Mouse (Mus musculus): Measurements from ENCODE around the gene Mybpc1. TPM values are rescaled to one million over a fixed set of nuclear protein-coding genes. Genes with fewer than 3 reads are reported as not detected.

The Mybpc1 gene
- total and polyA plus RNA-seq, 2 experiments from 2014 or later: 3.7 to 5.5 TPM

- no peak overlapping the region for H3K9ac ChIP-seq (replicated peaks; ENCODE audit: low read length)
- H3K9me3 ChIP-seq (ENCODE audit: low read length): no peaks in the 10 kb centered on the region
- no peaks in the 10 kb centered on the region for H3K4me1 ChIP-seq (ENCODE audit: insufficient read depth, low read length)
- no peak overlapping the region for H3K27ac ChIP-seq
- no peaks in the 10 kb centered on the region for H3K36me3 ChIP-seq (ENCODE audit: insufficient read depth, low read length)
- DNase-seq (ENCODE audit: low spot score) (no peak), ATAC-seq (no peak)
- WGBS: 83% methylated on average over 16 of the region's 16 CpGs
- no peak overlapping the region for H3K4me2 ChIP-seq (ENCODE audit: low read depth, low read length)
- H3K27me3 ChIP-seq (ENCODE audit: insufficient read depth, low read length): no peaks in the 10 kb centered on the region
- no peak for TF ChIP-seq CTCF (IDR thresholded peaks at IDR 0.05; ENCODE audit: low read depth)
- H3K4me3 ChIP-seq (ENCODE audit: low read length): no peak overlapping the region
Measured at GRCm38 (mm10) chr10:88622624-88623023, 17.7 kb upstream of the Mybpc1 start.

GRCm38 (mm10) chr10:88620809-88621208, 15.9 kb upstream of the Mybpc1 start:
- no peak for DNase-seq (ENCODE audit: low spot score)
- Histone ChIP-seq H3K9ac (replicated peaks; ENCODE audit: low read length) (no peak overlapping the region), H3K27me3 (ENCODE audit: insufficient read depth, low read length) (no peaks in the 10 kb centered on the region), H3K4me3 (ENCODE audit: low read length) (no peak overlapping the region), H3K4me1 (ENCODE audit: insufficient read depth, low read length) (no peaks in the 10 kb centered on the region), H3K36me3 (ENCODE audit: insufficient read depth, low read length) (no peaks in the 10 kb centered on the region), H3K27ac (no peak overlapping the region), H3K9me3 (ENCODE audit: low read length) (no peaks in the 10 kb centered on the region), H3K4me2 (ENCODE audit: low read depth, low read length) (no peak overlapping the region)
- ATAC-seq: no peak
- no peak for TF ChIP-seq CTCF (IDR thresholded peaks at IDR 0.05; ENCODE audit: low read depth)
- 92% methylated on average over 3 of the region's 3 CpGs for WGBS

GRCm38 (mm10) chr10:88613051-88613450, 8.1 kb upstream of the Mybpc1 start:
- WGBS: 88% methylated on average over 11 of the region's 11 CpGs
- Histone ChIP-seq H3K9ac (replicated peaks; ENCODE audit: low read length) (no peak overlapping the region), H3K4me2 (ENCODE audit: low read depth, low read length) (no peak overlapping the region), H3K27ac (no peak overlapping the region), H3K27me3 (ENCODE audit: insufficient read depth, low read length) (no peaks in the 10 kb centered on the region), H3K9me3 (ENCODE audit: low read length) (no peaks in the 10 kb centered on the region), H3K4me1 (ENCODE audit: insufficient read depth, low read length) (no peaks in the 10 kb centered on the region), H3K4me3 (ENCODE audit: low read length) (no peak overlapping the region), H3K36me3 (ENCODE audit: insufficient read depth, low read length) (no peaks in the 10 kb centered on the region)
- ATAC-seq (no peak), DNase-seq (ENCODE audit: low spot score) (no peak)
- no peak for TF ChIP-seq CTCF (IDR thresholded peaks at IDR 0.05; ENCODE audit: low read depth)

- ATAC-seq (no peak), DNase-seq (ENCODE audit: low spot score) (no peak)
- no peak for TF ChIP-seq CTCF (IDR thresholded peaks at IDR 0.05; ENCODE audit: low read depth)
- H3K4me2 ChIP-seq (ENCODE audit: low read depth, low read length): no peak overlapping the region
- H3K9me3 ChIP-seq (ENCODE audit: low read length): no peaks in the 10 kb centered on the region
- no peak overlapping the region for H3K9ac ChIP-seq (replicated peaks; ENCODE audit: low read length)
- 71% methylated on average over 7 of the region's 7 CpGs for WGBS
- H3K4me3 ChIP-seq (ENCODE audit: low read length): no peak overlapping the region
- H3K27me3 ChIP-seq (ENCODE audit: insufficient read depth, low read length): no peaks in the 10 kb centered on the region
- no peaks in the 10 kb centered on the region for H3K4me1 ChIP-seq (ENCODE audit: insufficient read depth, low read length)
- no peaks in the 10 kb centered on the region for H3K36me3 ChIP-seq (ENCODE audit: insufficient read depth, low read length)
- no peak overlapping the region for H3K27ac ChIP-seq
Measured at GRCm38 (mm10) chr10:88606686-88607085, 1.7 kb upstream of the Mybpc1 start.

GRCm38 (mm10) chr10:88606065-88606464, 1.1 kb upstream of the Mybpc1 start:
- H3K36me3 ChIP-seq (ENCODE audit: insufficient read depth, low read length): no peaks in the 10 kb centered on the region
- no peaks in the 10 kb centered on the region for H3K9me3 ChIP-seq (ENCODE audit: low read length)
- H3K4me2 ChIP-seq (ENCODE audit: low read depth, low read length): no peak overlapping the region
- H3K27me3 ChIP-seq (ENCODE audit: insufficient read depth, low read length): no peaks in the 10 kb centered on the region
- DNase-seq (ENCODE audit: low spot score) (no peak), ATAC-seq (no peak)
- no peak overlapping the region for H3K9ac ChIP-seq (replicated peaks; ENCODE audit: low read length)
- WGBS: 52% methylated on average over 8 of the region's 8 CpGs
- TF ChIP-seq CTCF (IDR thresholded peaks at IDR 0.05; ENCODE audit: low read depth): no peak
- H3K27ac ChIP-seq: no peak overlapping the region
- H3K4me1 ChIP-seq (ENCODE audit: insufficient read depth, low read length): no peaks in the 10 kb centered on the region
- H3K4me3 ChIP-seq (ENCODE audit: low read length): no peak overlapping the region

- TF ChIP-seq CTCF (IDR thresholded peaks at IDR 0.05; ENCODE audit: low read depth): no peak
- H3K4me2 ChIP-seq (ENCODE audit: low read depth, low read length): no peak overlapping the region
- H3K4me3 ChIP-seq (ENCODE audit: low read length): no peak overlapping the region
- H3K9me3 ChIP-seq (ENCODE audit: low read length): no peaks in the 10 kb centered on the region
- H3K27me3 ChIP-seq (ENCODE audit: insufficient read depth, low read length): no peaks in the 10 kb centered on the region
- H3K27ac ChIP-seq: no peak overlapping the region
- DNase-seq (ENCODE audit: low spot score): peak; percentile 38
- no peaks in the 10 kb centered on the region for H3K36me3 ChIP-seq (ENCODE audit: insufficient read depth, low read length)
- H3K4me1 ChIP-seq (ENCODE audit: insufficient read depth, low read length): no peaks in the 10 kb centered on the region
- WGBS: 40% methylated on average over 2 of the region's 2 CpGs
- no peak for ATAC-seq
- H3K9ac ChIP-seq (replicated peaks; ENCODE audit: low read length): no peak overlapping the region
Measured at GRCm38 (mm10) chr10:88603773-88604172, 1.2 kb downstream of the Mybpc1 start.

GRCm38 (mm10) chr10:88603256-88603655, 1.7 kb downstream of the Mybpc1 start:
- Histone ChIP-seq H3K9me3 (ENCODE audit: low read length) (no peaks in the 10 kb centered on the region), H3K4me2 (ENCODE audit: low read depth, low read length) (peak overlapping the region; percentile 11; the same call in 1 of the 2 replicates), H3K36me3 (ENCODE audit: insufficient read depth, low read length) (no peaks in the 10 kb centered on the region), H3K4me3 (ENCODE audit: low read length) (no peak overlapping the region), H3K4me1 (ENCODE audit: insufficient read depth, low read length) (no peaks in the 10 kb centered on the region), H3K9ac (replicated peaks; ENCODE audit: low read length) (no peak overlapping the region), H3K27me3 (ENCODE audit: insufficient read depth, low read length) (no peaks in the 10 kb centered on the region), H3K27ac (no peak overlapping the region)
- peak; percentile 28 for DNase-seq (ENCODE audit: low spot score)
- no peak for TF ChIP-seq CTCF (IDR thresholded peaks at IDR 0.05; ENCODE audit: low read depth)
- 16% methylated on average over 5 of the region's 5 CpGs for WGBS
- ATAC-seq: no peak

All from hindbrain, postnatal 0 days (tissue).